Mouse (Mus musculus) gastrocnemius, postnatal 14 days (tissue): ENCODE measurements at regions not wholly inside any gene's neighbourhood (a gene's known extent, or its start where the extent isn't known, plus 50 kb on each side); places are given as distances from the start of the nearest gene placed in this dataset.
"Not testable (repeated sequence)": the region's sequence is repeated elsewhere in the genome, so short reads cannot be mapped to it uniquely, and the experiment has no call there.

Experiments
- DNase-seq: peaks from one replicate; pipeline ENCODE4 v3.0.0; 2021; ENCODE audit warnings: mixed read lengths
- intact Hi-C: fragments of 180-260 bp; cut with DNase I; formaldehyde crosslinking; loops from one replicate; pipeline ENCODE4 v1.15.1; 2025; ENCODE audit warnings: low total_unique reads

- intact Hi-C loops: no loop called here
- DNase-seq: no peak
Observed at GRCm38 (mm10) chr8:37048912-37049692, 55.7 kb downstream of the AI429214 start.

DNA sequence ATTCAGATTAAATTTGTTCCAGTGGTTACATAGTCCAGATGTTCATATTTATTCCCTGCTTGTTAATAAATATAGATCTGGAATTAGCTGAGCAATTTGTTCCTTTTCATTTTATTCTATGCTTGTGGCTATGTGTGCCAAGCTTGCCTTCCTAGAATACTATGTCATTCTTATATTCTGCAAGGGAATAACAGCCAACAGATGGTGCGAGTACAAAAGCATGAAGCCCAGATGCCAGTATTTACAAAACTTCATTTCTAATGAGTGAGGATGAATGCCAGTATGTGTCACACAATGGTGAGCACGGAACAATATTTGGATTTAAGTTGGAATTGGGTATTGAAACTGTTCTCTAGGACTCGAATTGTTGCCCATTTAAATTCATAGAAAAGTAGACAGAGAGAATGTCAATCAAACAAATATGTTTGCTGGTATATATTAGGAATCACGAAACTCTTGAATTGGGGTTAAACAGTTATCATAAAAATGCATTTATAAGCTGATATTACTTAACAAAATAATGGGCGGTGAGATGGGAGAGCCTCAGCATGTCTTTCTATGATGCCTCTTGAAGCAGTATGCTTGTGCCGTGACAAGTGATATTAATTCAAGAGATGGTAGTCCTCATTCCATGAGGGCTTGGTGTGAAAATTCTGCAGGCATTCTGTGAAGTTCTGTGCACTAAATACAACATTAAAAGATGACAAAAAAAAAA lies 56.7 kb downstream of the AI429214 start:
- intact Hi-C loops: no loop called here
- no peak for DNase-seq

GRCm38 (mm10) chr8:37050684-37051028 lies 57.3 kb downstream of the AI429214 start:
- DNase-seq: no peak

GRCm38 (mm10) chr8:37056376-37056775 lies 63.0 kb downstream of the AI429214 start:
- DNase-seq: no peak
- intact Hi-C loops: no loop called here

More at GRCm38 (mm10) chr8:37050684-37051028, 57.3 kb downstream of the AI429214 start:
- intact Hi-C loops: no loop called here

GRCm38 (mm10) chr8:37058390-37058789 lies 65.0 kb downstream of the AI429214 start:
- DNase-seq: no peak
- intact Hi-C loops: no loop called here

DNA sequence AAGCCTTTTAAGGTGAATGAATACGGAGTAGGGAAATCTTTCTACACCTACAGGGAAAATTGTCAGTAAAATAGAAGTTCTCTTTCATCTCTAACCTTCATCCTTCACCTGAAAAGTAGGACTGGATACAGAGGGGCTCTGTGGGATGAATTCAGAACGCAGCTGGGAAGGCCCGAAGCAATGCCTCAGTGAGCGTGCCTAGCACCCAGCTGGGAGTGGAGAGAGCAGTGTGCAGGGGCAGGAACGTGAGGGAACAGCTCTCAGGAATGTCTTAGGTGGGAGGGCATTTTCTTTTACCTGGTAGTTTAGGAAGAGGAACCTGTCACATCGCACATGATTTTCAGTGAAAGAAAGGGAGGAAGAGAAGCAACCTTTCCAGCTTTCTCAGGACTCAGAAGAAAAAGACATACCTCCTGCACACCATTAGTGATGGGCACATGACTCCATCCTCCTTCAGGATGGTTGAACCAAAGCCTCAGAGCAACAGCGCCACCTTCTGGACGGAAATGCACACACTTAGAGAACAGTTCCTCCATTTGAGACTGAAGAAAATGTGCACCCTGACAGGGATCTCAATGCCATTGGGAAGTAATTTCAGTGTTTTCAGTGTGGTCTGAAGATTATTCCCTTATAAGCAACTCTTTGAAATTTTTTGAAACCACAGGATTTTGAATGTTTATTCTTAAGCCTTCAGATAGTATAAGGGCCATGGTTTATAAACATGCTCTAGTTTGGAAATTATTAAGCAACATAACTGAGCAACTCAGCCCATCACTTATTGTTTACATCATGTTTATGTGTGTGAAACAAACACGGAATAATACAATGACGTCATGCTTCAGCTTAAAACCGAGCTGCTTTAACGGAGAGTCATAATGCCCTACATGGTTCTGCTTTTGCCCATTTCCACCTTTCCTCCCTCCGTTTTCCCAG lies 68.9 kb downstream of the AI429214 start:
- peak; percentile 75 for DNase-seq
- intact Hi-C loops: loop anchor here (5.0 kb wide), 2 partner anchors 230 to 530 kb away; no protein-coding TSS in a partner anchor

- peak; percentile 68 for DNase-seq
- intact Hi-C loops: loop anchor here (5.0 kb wide), 2 partner anchors 232 to 532 kb away; no protein-coding TSS in a partner anchor
Observed at GRCm38 (mm10) chr8:37063764-37064331, 70.4 kb downstream of the AI429214 start.

- no peak for DNase-seq
- intact Hi-C loops: loop anchor here (10.0 kb wide), 1 partner anchor 708 kb away; no protein-coding TSS in a partner anchor
Observed at GRCm38 (mm10) chr8:37072905-37073304, 79.5 kb downstream of the AI429214 start.

DNA sequence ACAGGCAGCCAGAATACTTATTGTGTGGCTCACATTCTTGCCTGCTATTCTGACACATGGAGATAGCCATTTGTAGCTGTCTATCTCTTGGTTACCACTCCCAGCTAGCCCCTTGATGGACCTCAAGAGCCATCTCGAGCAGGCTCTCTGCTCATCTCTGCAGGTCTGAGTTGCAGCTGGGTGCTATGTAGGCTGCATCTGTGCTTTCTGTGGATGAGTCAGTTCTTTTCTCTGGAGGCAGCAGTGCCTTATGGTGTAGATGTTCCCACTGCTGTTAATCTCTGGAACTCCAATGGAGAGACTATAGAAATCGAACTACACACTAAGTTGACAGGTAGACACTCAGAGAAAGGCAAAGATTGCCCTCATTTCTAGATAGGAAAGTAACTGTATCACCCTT lies 106.3 kb downstream of the AI429214 start:
- DNase-seq: no peak
- intact Hi-C loops: no loop called here

- intact Hi-C loops: not testable (repeated sequence)
Observed at GRCm38 (mm10) chr8:37112386-37112785, 119.0 kb downstream of the AI429214 start.

DNA sequence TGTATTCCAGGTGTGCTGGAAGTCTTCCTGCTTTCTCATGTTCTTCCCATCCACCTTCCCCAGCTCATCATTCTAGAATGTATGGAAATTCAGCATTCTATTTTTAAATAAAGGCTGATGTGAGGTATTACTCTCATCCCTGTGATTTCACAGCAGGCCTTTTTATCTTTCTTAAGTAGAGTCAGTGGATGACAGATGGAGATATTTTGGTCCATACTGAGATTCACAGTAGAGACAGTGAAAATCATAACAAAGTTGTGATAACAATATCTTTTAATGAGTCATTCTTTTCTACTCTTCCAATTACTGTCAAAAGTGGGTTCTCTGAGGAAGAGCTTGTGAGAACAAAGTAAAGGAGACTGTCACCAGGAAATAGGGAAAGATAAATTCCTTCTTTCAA lies 132.4 kb downstream of the AI429214 start:
- no peak for DNase-seq

More at GRCm38 (mm10) chr8:37112386-37112785, 119.0 kb downstream of the AI429214 start:
- DNase-seq: not testable (repeated sequence)

GRCm38 (mm10) chr8:37129670-37130069 lies 136.3 kb downstream of the AI429214 start:
- no peak for DNase-seq
- intact Hi-C loops: no loop called here

More for the DNA sequence above, 132.4 kb downstream of the AI429214 start:
- intact Hi-C loops: no loop called here

GRCm38 (mm10) chr8:37131988-37132387 lies 138.6 kb downstream of the AI429214 start:
- no peak for DNase-seq
- intact Hi-C loops: no loop called here

DNA sequence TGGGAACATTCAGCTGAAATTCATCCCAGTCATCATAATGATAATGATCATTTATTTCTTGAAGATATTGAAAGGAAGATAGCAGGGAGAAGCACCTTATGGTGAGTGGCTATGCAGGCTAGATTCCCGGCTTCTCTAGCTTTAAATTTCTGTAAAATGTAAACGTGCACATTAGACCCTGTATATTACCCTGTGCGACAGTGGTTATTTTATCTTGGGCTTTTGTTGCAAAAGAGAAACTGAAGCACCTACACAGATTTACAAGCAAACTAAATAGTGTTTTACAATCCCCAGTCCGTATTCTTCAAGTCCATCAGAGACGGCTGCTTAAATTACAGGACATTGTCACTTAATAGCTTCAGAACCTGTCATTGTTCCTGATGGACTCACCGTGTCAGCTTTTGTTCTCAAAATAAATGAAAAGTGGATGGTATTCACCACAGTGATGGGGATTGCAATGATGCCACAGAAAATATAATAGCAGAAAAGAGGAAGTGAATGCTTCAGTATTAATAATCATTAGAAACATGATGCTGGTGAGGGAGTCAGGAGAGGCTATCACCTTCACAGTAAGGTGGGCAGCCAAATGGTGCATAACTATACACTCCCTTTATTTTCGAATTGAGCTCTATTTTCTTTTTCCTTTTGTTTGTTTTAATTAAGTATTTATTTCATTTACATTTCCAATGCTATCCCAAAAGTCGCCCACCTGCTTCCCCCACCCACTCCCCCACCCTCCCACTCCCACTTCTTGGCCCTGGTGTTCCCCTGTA lies 141.0 kb downstream of the AI429214 start:
- no peak for DNase-seq
- intact Hi-C loops: no loop called here

- DNase-seq: no peak
- intact Hi-C loops: no loop called here
Observed at GRCm38 (mm10) chr8:37150286-37150685, 156.9 kb downstream of the AI429214 start.

- intact Hi-C loops: no loop called here
- DNase-seq: no peak
Observed at GRCm38 (mm10) chr8:37154361-37154760, 161.0 kb downstream of the AI429214 start.

DNA sequence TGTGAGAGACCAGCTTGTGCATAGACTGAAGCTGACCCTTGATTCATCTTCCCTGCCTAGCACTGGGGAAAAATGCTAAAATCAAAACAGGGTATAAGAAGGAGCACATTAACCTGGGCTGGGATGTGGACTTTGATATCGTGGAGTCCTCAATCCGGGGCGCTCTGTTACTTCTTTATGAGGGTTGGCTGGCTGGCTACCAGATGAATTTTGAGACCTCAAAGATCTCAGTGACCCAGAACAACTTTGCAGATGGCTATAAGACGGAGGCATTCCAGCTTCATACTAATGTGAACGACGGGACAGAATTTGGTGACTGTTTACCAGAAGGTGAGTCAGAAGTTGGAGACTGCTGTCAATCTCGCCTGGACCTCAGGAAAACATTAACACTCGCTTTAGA lies 161.5 kb downstream of the AI429214 start:
- DNase-seq: no peak
- intact Hi-C loops: no loop called here

DNA sequence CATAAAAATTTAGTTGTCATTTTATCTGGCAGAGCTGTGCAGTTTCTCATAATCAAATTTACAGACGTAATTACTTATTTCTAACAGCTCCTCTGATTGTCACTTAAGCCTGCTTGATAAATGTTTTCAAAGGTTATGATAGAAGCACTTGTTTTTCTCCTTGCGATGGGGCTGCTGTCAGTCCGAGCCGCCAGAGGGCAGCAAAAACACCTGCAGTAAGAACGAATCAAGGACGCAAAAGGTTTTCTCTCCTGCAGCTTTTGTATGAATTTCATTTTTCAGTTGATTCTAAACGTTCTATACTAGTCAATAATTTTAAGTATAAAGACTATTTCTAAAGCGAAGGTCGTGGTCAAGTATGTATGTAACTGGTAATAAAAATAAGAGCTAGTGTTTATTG lies 166.1 kb downstream of the AI429214 start:
- DNase-seq: peak; percentile 36
- intact Hi-C loops: no loop called here

DNA sequence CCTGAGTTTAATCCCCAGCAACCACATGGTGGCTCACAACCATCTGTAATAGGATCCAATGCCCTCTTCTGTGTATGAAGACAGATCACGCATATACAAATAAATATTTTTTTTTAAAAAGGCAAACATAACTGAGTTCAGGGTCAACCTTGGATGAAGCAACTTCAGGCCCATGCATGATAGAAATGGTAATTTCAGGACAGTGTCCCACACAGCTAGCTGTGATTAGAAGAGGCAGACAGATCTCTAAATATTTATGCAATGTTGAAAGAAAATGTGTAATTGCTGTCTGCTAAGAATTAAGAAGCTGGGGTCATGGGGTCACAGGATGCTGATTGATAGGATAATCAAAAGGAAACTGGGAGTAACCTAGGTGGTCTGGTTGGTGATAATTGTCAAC lies 203.5 kb downstream of the AI429214 start:
- no peak for DNase-seq
- intact Hi-C loops: no loop called here
